Mouse (Mus musculus) embryonic facial prominence, embryonic 14.5 days (tissue): ENCODE data around the gene Amz2. TPM values are rescaled to one million over a fixed set of nuclear protein-coding genes. Genes with fewer than 3 reads are reported as not detected.

Experiments used
- ATAC-seq: fragments of 200-750 bp; cut with Nextera tagmentation; 2 replicates; pipeline ENCODE4 v1.8.0; 2017; ENCODE audit warnings: low read depth, moderate number of reproducible peaks, moderate TSS enrichment
- DNase-seq: peaks from one replicate; pipeline ENCODE4 v3.0.0-alpha.2; 2015; ENCODE audit warnings: low spot score
- H3K27ac ChIP-seq: fragments of 300-500 bp; sonication (generic); replicated peaks from 2 replicates; pipeline ENCODE4 v1.5.1; 2014; ENCODE audit warnings: low read depth, mild to moderate bottlenecking, low read length, moderate library complexity
- H3K27me3 ChIP-seq: fragments of 300-500 bp; sonication (generic); replicated peaks from 2 replicates; pipeline ENCODE4 v1.6.1; 2014; ENCODE audit warnings: low read length; ENCODE audit not compliant: control insufficient read depth, insufficient read depth
- H3K36me3 ChIP-seq: fragments of 300-500 bp; sonication (generic); 2 replicates; pipeline ENCODE4 v1.6.1; 2014; ENCODE audit warnings: low read length, mixed read lengths; ENCODE audit not compliant: control insufficient read depth, insufficient read depth
- H3K4me1 ChIP-seq: fragments of 300-500 bp; sonication (generic); 2 replicates; pipeline ENCODE4 v1.6.1; 2014; ENCODE audit warnings: antibody characterized with exemption, low read length; ENCODE audit not compliant: control insufficient read depth, insufficient read depth
- H3K4me2 ChIP-seq: fragments of 300-500 bp; sonication (generic); 2 replicates; pipeline ENCODE4 v1.6.1; 2014; ENCODE audit warnings: low read depth, mild to moderate bottlenecking, low read length, moderate library complexity, mixed read lengths
- H3K4me3 ChIP-seq: fragments of 300-500 bp; sonication (generic); 2 replicates; pipeline ENCODE4 v1.5.1; 2014; ENCODE audit warnings: low read depth, mild to moderate bottlenecking, low read length
- H3K9ac ChIP-seq: fragments of 300-500 bp; sonication (generic); 2 replicates; pipeline ENCODE4 v1.6.1; 2014; ENCODE audit warnings: low read depth, mild to moderate bottlenecking, low read length, moderate library complexity, mixed read lengths
- H3K9me3 ChIP-seq: fragments of 300-500 bp; sonication (generic); 2 replicates; pipeline ENCODE4 v1.6.1; 2016; ENCODE audit warnings: low read length; ENCODE audit not compliant: control insufficient read depth
- WGBS: fragments of 180-500 bp; shearing (Covaris S2); extraction: QIAGEN DNeasy Blood & Tissue Kit; methylation state at CpG from one replicate; pipeline ENCODE4 v1.1.7; 2014; 5-methylcytosine and 5-hydroxymethylcytosine counted together
- polyA plus RNA-seq: library from polyadenylated mRNA; unstranded; fragments of >200 nt; fragmentation: Nextera tagmentation; extraction: Ambion mirVana; gene quantifications from 2 replicates; pipeline ENCODE4 v1.2.1, GENCODE M21; 2014

Gene Amz2
- polyA plus RNA-seq, 1 experiment from 2014 or later = 39.3 TPM

DNA sequence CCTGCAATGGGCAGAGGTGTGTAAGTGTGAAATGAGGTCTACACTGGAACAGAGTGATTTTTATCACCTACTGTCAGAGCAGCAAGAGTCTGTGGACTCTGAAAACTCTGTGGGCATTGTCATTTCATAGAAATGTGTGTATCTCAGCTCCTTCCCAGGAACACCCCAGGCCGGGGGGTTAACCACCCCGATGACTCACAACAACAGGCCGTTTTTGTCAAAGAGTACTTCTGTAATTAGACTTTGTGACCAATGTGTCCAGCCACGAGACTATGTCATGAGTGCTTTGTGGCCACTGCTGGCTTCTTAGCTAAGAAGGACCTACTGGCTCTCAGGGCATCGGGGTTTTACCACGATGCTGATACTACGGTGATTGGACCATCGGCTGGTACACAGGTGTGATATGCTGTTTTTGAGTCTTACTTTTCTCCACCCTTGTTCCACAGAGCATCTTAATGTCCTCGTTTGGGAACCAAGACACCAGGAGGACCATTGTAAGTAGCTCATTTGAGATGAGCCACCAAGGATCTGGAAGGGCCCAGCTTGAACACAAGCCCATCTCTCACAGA is 8.2 kb upstream of the Amz2 start:
- Histone ChIP-seq H3K9ac (no peak overlapping the region), H3K36me3 (no peaks in the 10 kb centered on the region), H3K27ac (no peak overlapping the region), H3K4me3 (no peak overlapping the region), H3K9me3 (peaks cover 5% of the 10 kb centered on the region; the same call in 1 of the 2 replicates), H3K4me2 (no peak overlapping the region), H3K4me1 (no peaks in the 10 kb centered on the region), H3K27me3 (no peaks in the 10 kb centered on the region)
- ATAC-seq = no peak
- no peak for DNase-seq
- WGBS = 85% methylated on average over 9 of the region's 9 CpGs

DNA sequence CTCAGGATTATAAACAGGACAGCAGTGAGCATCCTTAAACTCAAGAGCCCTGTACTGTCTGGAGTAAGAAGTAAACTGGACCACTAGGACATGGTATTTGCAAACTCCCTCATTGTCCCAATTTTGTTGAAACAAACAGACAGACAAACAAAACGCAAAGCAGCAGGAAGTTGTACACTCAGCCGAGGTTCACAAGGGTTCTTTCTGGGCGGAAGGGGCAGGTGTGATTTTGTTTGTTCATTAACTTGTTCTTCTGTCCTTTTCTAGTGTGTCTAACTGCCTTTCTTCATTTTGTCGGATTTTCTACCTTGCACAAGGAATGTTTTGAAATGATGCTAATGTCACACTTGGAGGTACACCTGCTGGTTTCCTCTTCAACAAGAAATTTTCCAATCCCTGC is 6.3 kb upstream of the Amz2 start:
- Histone ChIP-seq H3K27me3 (no peaks in the 10 kb centered on the region), H3K9ac (no peak overlapping the region), H3K4me3 (no peak overlapping the region), H3K27ac (no peak overlapping the region), H3K36me3 (no peaks in the 10 kb centered on the region), H3K4me1 (no peaks in the 10 kb centered on the region), H3K9me3 (peaks cover 5% of the 10 kb centered on the region; the same call in 1 of the 2 replicates), H3K4me2 (no peak overlapping the region)
- WGBS = 48% methylated on average over 4 of the region's 4 CpGs
- no peak for ATAC-seq
- no peak for DNase-seq

DNA sequence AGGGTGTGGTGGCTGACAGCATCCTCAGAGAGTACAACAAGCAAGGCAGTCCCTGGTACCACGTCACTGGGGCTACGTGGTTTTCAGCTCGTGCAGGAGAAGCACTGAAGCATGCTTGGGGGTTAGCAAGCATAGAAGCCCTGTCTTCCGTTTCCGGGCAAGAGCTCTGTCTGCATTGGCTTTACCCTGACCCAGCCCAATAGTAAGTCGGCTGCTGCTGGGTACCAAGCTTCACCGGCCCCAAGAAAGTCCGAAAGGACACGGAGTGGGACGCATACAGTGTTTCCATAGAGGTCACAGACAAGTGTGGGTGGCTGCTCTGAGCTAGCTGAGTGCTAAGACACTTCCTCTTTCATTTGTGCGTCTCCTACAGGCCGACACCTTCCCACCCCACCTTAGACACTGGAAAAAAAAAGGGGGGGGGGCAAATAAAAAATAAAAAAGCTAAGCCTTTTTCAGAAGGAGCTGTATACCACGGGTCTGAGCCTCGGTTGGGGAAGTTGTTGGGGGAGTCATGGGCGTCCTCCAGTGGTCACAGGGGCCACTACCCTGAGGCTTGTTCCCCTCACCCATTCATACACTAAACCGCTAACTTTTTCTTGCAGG is 5.7 kb upstream of the Amz2 start:
- Histone ChIP-seq H3K27ac (no peak overlapping the region), H3K9ac (no peak overlapping the region), H3K27me3 (no peaks in the 10 kb centered on the region), H3K36me3 (no peaks in the 10 kb centered on the region), H3K9me3 (peaks cover 5% of the 10 kb centered on the region; the same call in 1 of the 2 replicates), H3K4me2 (peak overlapping the region; percentile 15; the same call in 1 of the 2 replicates), H3K4me1 (no peaks in the 10 kb centered on the region), H3K4me3 (no peak overlapping the region)
- no peak for DNase-seq
- 40% methylated on average over 16 of the region's 16 CpGs for WGBS
- ATAC-seq = no peak

DNA sequence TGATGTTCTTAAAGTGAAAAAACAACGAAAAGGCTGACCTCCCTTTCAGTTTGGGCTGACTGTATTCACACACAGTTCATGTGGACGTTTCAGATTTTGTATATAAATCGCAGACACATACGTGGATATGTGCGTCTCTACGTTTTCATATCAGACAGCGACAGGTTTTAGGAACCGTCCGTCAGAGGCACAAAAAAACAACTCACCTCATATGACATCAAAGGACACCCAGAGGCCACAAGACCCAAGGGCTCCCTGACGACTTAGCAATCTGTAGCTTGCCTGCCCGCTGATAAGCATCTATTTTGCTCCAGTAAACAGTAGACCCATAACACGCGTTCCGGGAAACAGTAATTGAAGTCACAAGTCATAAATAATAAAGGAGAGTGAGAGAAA is 5.2 kb upstream of the Amz2 start:
- H3K9me3 ChIP-seq = peaks cover 5% of the 10 kb centered on the region; the same call in 1 of the 2 replicates
- 77% methylated on average over 14 of the region's 14 CpGs for WGBS
- H3K27ac ChIP-seq = no peak overlapping the region
- no peak overlapping the region for H3K9ac ChIP-seq
- H3K4me1 ChIP-seq = no peaks in the 10 kb centered on the region
- no peaks in the 10 kb centered on the region for H3K36me3 ChIP-seq
- no peak for DNase-seq
- no peak for ATAC-seq
- no peaks in the 10 kb centered on the region for H3K27me3 ChIP-seq
- H3K4me3 ChIP-seq = no peak overlapping the region
- peak overlapping the region; percentile 15; the same call in 1 of the 2 replicates for H3K4me2 ChIP-seq

DNA sequence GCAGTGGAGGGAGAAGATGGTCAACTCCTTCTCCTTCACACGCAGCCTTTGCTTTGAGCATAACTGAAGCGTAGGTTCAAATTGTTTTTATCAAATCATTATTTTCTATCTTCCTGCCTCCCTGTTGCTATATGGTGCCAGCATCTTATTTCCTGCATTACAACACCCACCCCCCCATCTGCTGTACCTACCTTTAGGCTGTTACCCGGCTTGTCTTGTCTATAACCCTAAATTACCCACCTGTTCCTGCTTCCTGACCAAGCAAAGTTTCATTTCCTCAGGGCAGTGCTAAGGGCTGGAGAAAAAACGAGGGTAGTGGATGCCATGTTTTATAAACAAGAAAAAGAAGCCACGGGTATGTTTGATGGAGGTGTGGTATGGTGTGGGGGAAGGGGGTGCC is 4.5 kb upstream of the Amz2 start:
- 74% methylated on average over 5 of the region's 5 CpGs for WGBS

DNA sequence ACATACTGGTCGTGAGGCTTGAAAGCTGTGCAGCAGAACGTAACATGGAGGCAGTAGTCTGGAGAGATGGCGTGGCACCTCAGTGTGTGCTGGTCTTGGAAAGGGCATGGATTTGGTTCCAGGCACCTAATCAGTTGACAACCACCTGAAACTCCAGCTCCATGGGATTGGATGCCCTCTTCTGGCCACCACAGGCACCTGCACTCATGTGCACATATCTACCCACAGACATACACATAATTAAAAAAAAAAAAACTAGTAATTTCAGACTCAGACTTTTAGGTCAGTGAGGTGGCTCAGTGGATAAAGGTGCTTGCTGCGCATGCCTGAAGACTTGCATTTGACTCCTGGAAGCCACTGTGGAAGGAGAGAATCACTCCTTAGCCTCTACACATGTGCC is 3.5 kb upstream of the Amz2 start:
- no peak overlapping the region for H3K4me2 ChIP-seq
- H3K4me3 ChIP-seq = no peak overlapping the region
- DNase-seq (no peak), ATAC-seq (no peak)
- no peaks in the 10 kb centered on the region for H3K36me3 ChIP-seq
- 94% methylated on average over 4 of the region's 4 CpGs for WGBS
- H3K4me1 ChIP-seq = peaks cover 6% of the 10 kb centered on the region
- peaks cover 5% of the 10 kb centered on the region; the same call in 1 of the 2 replicates for H3K9me3 ChIP-seq
- H3K9ac ChIP-seq = no peak overlapping the region
- no peaks in the 10 kb centered on the region for H3K27me3 ChIP-seq
- no peak overlapping the region for H3K27ac ChIP-seq

More for the DNA sequence above, 4.5 kb upstream of the Amz2 start:
- H3K9ac ChIP-seq = no peak overlapping the region
- H3K27ac ChIP-seq = no peak overlapping the region
- no peaks in the 10 kb centered on the region for H3K4me1 ChIP-seq
- no peak for DNase-seq
- H3K4me3 ChIP-seq = no peak overlapping the region
- ATAC-seq = no peak
- H3K36me3 ChIP-seq = no peaks in the 10 kb centered on the region
- H3K4me2 ChIP-seq = no peak overlapping the region
- peaks cover 5% of the 10 kb centered on the region; the same call in 1 of the 2 replicates for H3K9me3 ChIP-seq
- no peaks in the 10 kb centered on the region for H3K27me3 ChIP-seq

DNA sequence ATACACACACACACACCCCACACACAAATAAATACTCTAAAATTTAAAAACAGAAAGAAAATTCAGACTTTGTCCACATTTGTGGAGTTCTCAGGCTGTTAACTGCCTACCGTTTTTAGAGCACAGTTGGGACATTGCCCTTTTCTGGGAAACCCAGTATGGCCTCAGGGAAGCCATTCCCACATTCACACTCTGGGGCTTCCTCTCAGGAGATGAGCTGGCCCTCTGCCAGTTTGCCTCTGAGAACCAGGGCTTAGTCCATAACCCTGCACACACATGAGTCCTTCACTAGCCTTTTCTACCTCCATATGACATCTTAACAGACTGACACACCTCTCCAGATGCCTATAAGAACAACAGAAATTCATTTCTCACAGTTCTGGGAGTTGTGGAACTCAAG is 2.5 kb upstream of the Amz2 start:
- H3K36me3 ChIP-seq = no peaks in the 10 kb centered on the region
- ATAC-seq = no peak
- no peak overlapping the region for H3K27ac ChIP-seq
- no peaks in the 10 kb centered on the region for H3K27me3 ChIP-seq
- H3K9ac ChIP-seq = no peak overlapping the region
- peaks cover 5% of the 10 kb centered on the region; the same call in 1 of the 2 replicates for H3K9me3 ChIP-seq
- H3K4me3 ChIP-seq = no peak overlapping the region
- H3K4me1 ChIP-seq = peaks cover 6% of the 10 kb centered on the region
- H3K4me2 ChIP-seq = no peak overlapping the region
- DNase-seq = no peak
- 59% methylated on average over 1 of the region's 1 CpGs for WGBS

DNA sequence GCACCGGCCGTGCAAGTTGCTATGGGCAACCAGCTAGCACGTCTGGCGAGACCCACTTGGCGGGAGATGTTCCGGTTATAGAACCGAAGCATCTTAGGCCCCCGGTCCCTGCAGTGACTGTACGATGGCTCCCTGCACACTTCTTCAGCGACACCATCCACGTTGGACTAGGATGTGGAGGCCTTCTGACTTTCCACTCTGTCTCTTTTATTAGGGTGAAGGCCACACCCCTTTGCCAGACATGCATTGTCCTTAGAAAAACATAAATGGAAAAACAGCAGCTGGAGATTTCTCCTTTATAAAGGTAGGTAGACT is 483 bp downstream of the Amz2 start:
- Histone ChIP-seq H3K9me3 (peaks cover 5% of the 10 kb centered on the region; the same call in 1 of the 2 replicates), H3K9ac (peak overlapping the region; percentile 76), H3K4me2 (peak overlapping the region; percentile 54), H3K36me3 (peaks cover 29% of the 10 kb centered on the region), H3K27me3 (no peaks in the 10 kb centered on the region), H3K27ac (peak overlapping the region; percentile 72), H3K4me3 (peak overlapping the region; percentile 54), H3K4me1 (peaks cover 6% of the 10 kb centered on the region)
- ATAC-seq (peak; percentile 35; the same call in 1 of the 2 replicates), DNase-seq (no peak)
- 0% methylated on average over 11 of the region's 11 CpGs for WGBS

DNA sequence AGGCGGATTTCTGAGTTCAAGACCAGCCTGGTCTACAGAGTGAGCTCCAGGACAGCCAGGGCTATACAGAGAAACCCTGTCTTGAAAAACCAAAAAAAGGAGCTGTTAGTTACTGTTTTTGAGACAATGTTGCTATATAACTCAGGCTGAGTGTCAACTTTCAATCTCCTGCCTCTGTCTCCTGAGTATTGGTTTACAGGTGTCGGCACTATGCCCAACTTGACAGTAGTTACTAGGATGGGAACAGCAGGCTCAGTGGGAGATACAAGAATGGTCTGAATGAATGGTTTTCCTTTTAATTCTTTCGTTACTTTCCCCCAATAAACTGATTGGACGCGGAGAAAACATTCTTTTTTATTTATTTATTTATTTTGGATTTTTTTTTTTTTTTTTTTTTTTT is 1.6 kb downstream of the Amz2 start:
- Histone ChIP-seq H3K4me2 (no peak overlapping the region), H3K4me1 (peaks cover 6% of the 10 kb centered on the region), H3K27me3 (no peaks in the 10 kb centered on the region), H3K36me3 (peaks cover 32% of the 10 kb centered on the region), H3K4me3 (no peak overlapping the region), H3K9me3 (0 out of 2 replicates have a peak, but pooled peaks cover 1% of the 10 kb centered on the region), H3K9ac (no peak overlapping the region), H3K27ac (no peak overlapping the region)
- WGBS = 96% methylated on average over 5 of the region's 5 CpGs
- no peak for ATAC-seq
- DNase-seq = no peak
